Mouse (Mus musculus) neural tube, embryonic 11.5 days (tissue): ENCODE measurements around the gene Mbd6. TPM values are rescaled to one million over a fixed set of nuclear protein-coding genes. Genes with fewer than 3 reads are reported as not detected.
A peak's percentile ranks its signal among the peaks of the same experiment; 100 is the strongest.

Experiments used
- ATAC-seq: fragments of 200-750 bp; cut with Nextera tagmentation; 2 replicates; pipeline ENCODE4 v1.8.0; 2017; ENCODE audit warnings: moderate number of reproducible peaks, mild to moderate bottlenecking, moderate TSS enrichment, moderate library complexity; ENCODE audit not compliant: insufficient read depth, low FRiP score, low TSS enrichment
- DNase-seq: peaks from one replicate; pipeline ENCODE4 v3.0.0-alpha.2; 2015; ENCODE audit warnings: low spot score
- H3K27ac ChIP-seq: fragments of 300-500 bp; sonication (generic); 2 replicates; pipeline ENCODE4 v1.5.1; 2014; ENCODE audit warnings: low read depth, mild to moderate bottlenecking, low read length
- H3K27me3 ChIP-seq: fragments of 300-500 bp; sonication (generic); 2 replicates; pipeline ENCODE4 v1.6.1; 2014; ENCODE audit warnings: mild to moderate bottlenecking, low read length, mixed read lengths; ENCODE audit not compliant: control insufficient read depth, insufficient read depth
- H3K36me3 ChIP-seq: fragments of 300-500 bp; sonication (generic); 2 replicates; pipeline ENCODE4 v1.6.1; 2014; ENCODE audit warnings: mild to moderate bottlenecking, low read length, moderate library complexity, mixed read lengths; ENCODE audit not compliant: control insufficient read depth, insufficient read depth
- H3K4me1 ChIP-seq: fragments of 300-500 bp; sonication (generic); 2 replicates; pipeline ENCODE4 v1.6.1; 2014; ENCODE audit warnings: low read length, mixed read lengths; ENCODE audit not compliant: control insufficient read depth, insufficient read depth
- H3K4me2 ChIP-seq: fragments of 300-500 bp; sonication (generic); 2 replicates; pipeline ENCODE4 v1.6.1; 2014; ENCODE audit warnings: low read depth, mild to moderate bottlenecking, moderate library complexity
- H3K4me3 ChIP-seq: fragments of 300-500 bp; sonication (generic); 2 replicates; pipeline ENCODE4 v1.5.1; 2014; ENCODE audit warnings: low read depth, low read length
- H3K9ac ChIP-seq: fragments of 300-500 bp; sonication (generic); 2 replicates; pipeline ENCODE4 v1.6.1; 2014; ENCODE audit warnings: mild to moderate bottlenecking, low read length
- H3K9me3 ChIP-seq: fragments of 300-500 bp; sonication (generic); 2 replicates; pipeline ENCODE4 v1.6.1; 2016; ENCODE audit warnings: low read length; ENCODE audit not compliant: control insufficient read depth
- WGBS: fragments of 180-500 bp; shearing (Covaris S2); extraction: QIAGEN DNeasy Blood & Tissue Kit; methylation state at CpG from one replicate; pipeline ENCODE4 v1.1.7; 2014; 5-methylcytosine and 5-hydroxymethylcytosine counted together
- polyA plus RNA-seq: library from polyadenylated mRNA; unstranded; fragments of >200 nt; fragmentation: Nextera tagmentation; extraction: Ambion mirVana; gene quantifications from 2 replicates; pipeline ENCODE4 v1.2.1, GENCODE M21; 2014

The Mbd6 gene
- polyA plus RNA-seq, 1 experiment from 2014 or later, result 17.6 TPM

- DNase-seq, result no peak
These were observed 38.0 kb upstream of the Mbd6 start for GRCm38 (mm10) chr10:127326828-127327227.

GRCm38 (mm10) chr10:127326017-127326801, 37.4 kb upstream of the Mbd6 start:
- no peak overlapping the region for H3K27ac ChIP-seq
- no peaks in the 10 kb centered on the region for H3K36me3 ChIP-seq
- H3K9me3 ChIP-seq, result no peaks in the 10 kb centered on the region
- peak overlapping the region; percentile 31 for H3K4me3 ChIP-seq
- H3K4me1 ChIP-seq, result peaks cover 6% of the 10 kb centered on the region
- H3K9ac ChIP-seq, result peak overlapping the region; percentile 26
- peaks cover 37% of the 10 kb centered on the region for H3K27me3 ChIP-seq
- ATAC-seq (no peak), DNase-seq (peak; percentile 57)
- WGBS, result under 1% methylated on average over 53 of the region's 54 CpGs
- peak overlapping the region; percentile 47 for H3K4me2 ChIP-seq

More at GRCm38 (mm10) chr10:127326828-127327227, 38.0 kb upstream of the Mbd6 start:
- H3K9ac ChIP-seq, result peak overlapping the region; percentile 26
- H3K27me3 ChIP-seq, result peaks cover 37% of the 10 kb centered on the region
- H3K36me3 ChIP-seq, result no peaks in the 10 kb centered on the region
- ATAC-seq, result no peak
- WGBS, result 5% methylated on average over 29 of the region's 29 CpGs
- peak overlapping the region; percentile 31 for H3K4me3 ChIP-seq
- no peaks in the 10 kb centered on the region for H3K9me3 ChIP-seq
- no peak overlapping the region for H3K27ac ChIP-seq
- peak overlapping the region; percentile 47 for H3K4me2 ChIP-seq
- peaks cover 6% of the 10 kb centered on the region for H3K4me1 ChIP-seq

GRCm38 (mm10) chr10:127325454-127326016, 36.7 kb upstream of the Mbd6 start:
- WGBS, result 24% methylated on average over 14 of the region's 14 CpGs
- no peaks in the 10 kb centered on the region for H3K36me3 ChIP-seq
- H3K9me3 ChIP-seq, result no peaks in the 10 kb centered on the region
- peak overlapping the region; percentile 47; the same call in 1 of the 2 replicates for H3K4me2 ChIP-seq
- H3K27ac ChIP-seq, result no peak overlapping the region
- H3K27me3 ChIP-seq, result peaks cover 37% of the 10 kb centered on the region
- H3K4me3 ChIP-seq, result 0 out of 2 replicates have a peak overlapping the region, but pooled peaks have one; percentile 31
- ATAC-seq, result no peak
- peaks cover 6% of the 10 kb centered on the region for H3K4me1 ChIP-seq
- no peak overlapping the region for H3K9ac ChIP-seq
- no peak for DNase-seq

- H3K4me2 ChIP-seq, result no peak overlapping the region
- WGBS, result 12% methylated on average over 7 of the region's 7 CpGs
- no peaks in the 10 kb centered on the region for H3K9me3 ChIP-seq
These were observed 35.7 kb upstream of the Mbd6 start for GRCm38 (mm10) chr10:127324495-127324894.

GRCm38 (mm10) chr10:127323131-127323855, 34.5 kb upstream of the Mbd6 start:
- Histone ChIP-seq H3K9me3 (no peaks in the 10 kb centered on the region), H3K4me3 (no peak overlapping the region), H3K9ac (no peak overlapping the region), H3K27me3 (peaks cover 35% of the 10 kb centered on the region), H3K27ac (no peak overlapping the region), H3K36me3 (no peaks in the 10 kb centered on the region), H3K4me2 (no peak overlapping the region), H3K4me1 (peaks cover 6% of the 10 kb centered on the region)
- DNase-seq (no peak), ATAC-seq (no peak)
- WGBS, result 79% methylated on average over 17 of the region's 17 CpGs

More at GRCm38 (mm10) chr10:127324495-127324894, 35.7 kb upstream of the Mbd6 start:
- Histone ChIP-seq H3K9ac (no peak overlapping the region), H3K27ac (no peak overlapping the region), H3K4me3 (no peak overlapping the region), H3K4me1 (peaks cover 6% of the 10 kb centered on the region), H3K27me3 (peaks cover 37% of the 10 kb centered on the region), H3K36me3 (no peaks in the 10 kb centered on the region)
- no peak for ATAC-seq
- peak; percentile 44 for DNase-seq

- H3K9ac ChIP-seq, result no peak overlapping the region
- no peak overlapping the region for H3K4me2 ChIP-seq
- H3K4me1 ChIP-seq, result peaks cover 6% of the 10 kb centered on the region
- H3K27me3 ChIP-seq, result peaks cover 29% of the 10 kb centered on the region
- no peaks in the 10 kb centered on the region for H3K9me3 ChIP-seq
- WGBS, result 81% methylated on average over 4 of the region's 4 CpGs
- no peak for ATAC-seq
- no peak overlapping the region for H3K27ac ChIP-seq
- DNase-seq, result no peak
- H3K4me3 ChIP-seq, result no peak overlapping the region
- no peaks in the 10 kb centered on the region for H3K36me3 ChIP-seq
These were observed 33.9 kb upstream of the Mbd6 start for GRCm38 (mm10) chr10:127322669-127323068.

GRCm38 (mm10) chr10:127322178-127322577, 33.4 kb upstream of the Mbd6 start:
- no peak overlapping the region for H3K9ac ChIP-seq
- H3K27ac ChIP-seq, result no peak overlapping the region
- peaks cover 24% of the 10 kb centered on the region for H3K27me3 ChIP-seq
- H3K4me1 ChIP-seq, result peaks cover 6% of the 10 kb centered on the region
- WGBS, result 70% methylated on average over 13 of the region's 13 CpGs
- H3K4me2 ChIP-seq, result no peak overlapping the region
- H3K4me3 ChIP-seq, result no peak overlapping the region
- DNase-seq (no peak), ATAC-seq (no peak)
- H3K9me3 ChIP-seq, result no peaks in the 10 kb centered on the region
- no peaks in the 10 kb centered on the region for H3K36me3 ChIP-seq

GRCm38 (mm10) chr10:127321621-127322020, 32.8 kb upstream of the Mbd6 start, which contains the start of gene Arhgap9:
Gene Arhgap9 (plus strand): TSS chr10:127321964.
- Histone ChIP-seq H3K27me3 (peaks cover 19% of the 10 kb centered on the region), H3K4me3 (no peak within 1 kb of the TSS), H3K27ac (no peak within 1 kb of the TSS), H3K9me3 (no peaks in the 10 kb centered on the region), H3K9ac (no peak within 1 kb of the TSS), H3K4me1 (peaks cover 2% of the 10 kb centered on the region), H3K4me2 (no peak within 1 kb of the TSS), H3K36me3 (no peaks in the 10 kb centered on the region)
- ATAC-seq, result no peak
- peak; percentile 3 for DNase-seq
- 83% methylated on average over 3 of the region's 3 CpGs for WGBS
